Mouse (Mus musculus) ES-E14 (cell line): ENCODE results near the gene Lactb.

Experiments
- CHD2 ChIP-seq: IDR thresholded peaks from 2 replicates; pipeline ENCODE4 v1.6.1; 2014; ENCODE audit warnings: mild to moderate bottlenecking, low read depth, low read length, inconsistent platforms
- HCFC1 ChIP-seq: IDR thresholded peaks from 2 replicates; pipeline ENCODE4 v1.6.1; 2012; ENCODE audit warnings: low read length, inconsistent platforms, borderline replicate concordance; ENCODE audit not compliant: insufficient read depth
- MAFK ChIP-seq: IDR thresholded peaks from 2 replicates; pipeline ENCODE4 v1.6.1; 2014; ENCODE audit warnings: mild to moderate bottlenecking, low read depth, low read length, inconsistent platforms; ENCODE audit not compliant: insufficient read depth
- ZC3H11A ChIP-seq: IDR thresholded peaks from 2 replicates; pipeline ENCODE4 v1.6.1; 2012; ENCODE audit warnings: low read depth, mild to moderate bottlenecking, inconsistent platforms, low read length, borderline replicate concordance
- ZNF384 ChIP-seq: IDR thresholded peaks from 2 replicates; pipeline ENCODE4 v1.6.1; 2012; ENCODE audit warnings: low read depth, low read length, inconsistent platforms

DNA sequence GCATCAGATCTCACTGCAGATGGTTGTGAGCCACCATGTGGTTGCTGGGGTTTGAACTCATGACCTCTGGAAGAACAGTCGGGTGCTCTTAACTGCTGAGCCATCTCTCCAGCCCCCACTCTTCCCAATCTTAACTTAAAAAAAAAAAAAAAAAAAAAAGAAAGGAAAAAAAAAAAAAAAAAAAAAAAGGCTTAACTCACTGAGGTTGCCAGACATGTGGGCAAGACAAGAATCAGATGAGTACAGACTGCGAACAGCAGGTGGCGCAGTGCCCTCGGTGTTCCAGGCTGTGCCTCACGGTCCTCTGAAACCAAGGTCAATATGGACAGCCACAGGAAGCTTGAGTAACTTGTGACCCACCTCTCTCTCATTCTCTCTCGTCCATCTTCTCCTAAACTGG, 25.8 kb upstream of the Lactb start:
- TF ChIP-seq CHD2 = no peak
- peak; percentile 87 for TF ChIP-seq ZNF384
- 0 out of 2 replicates have a peak, but pooled peaks have one; percentile 29 for TF ChIP-seq ZC3H11A
- no peak for TF ChIP-seq MAFK
- no peak for TF ChIP-seq HCFC1
